Mouse (Mus musculus) embryo, embryonic 10 days (tissue): ENCODE data around the gene Mkrn3.

ENCODE experiments used
- DNase-seq: peaks from one replicate; pipeline ENCODE4 v3.0.0-alpha.2; 2015; ENCODE audit warnings: low spot score

The Mkrn3 gene

DNA sequence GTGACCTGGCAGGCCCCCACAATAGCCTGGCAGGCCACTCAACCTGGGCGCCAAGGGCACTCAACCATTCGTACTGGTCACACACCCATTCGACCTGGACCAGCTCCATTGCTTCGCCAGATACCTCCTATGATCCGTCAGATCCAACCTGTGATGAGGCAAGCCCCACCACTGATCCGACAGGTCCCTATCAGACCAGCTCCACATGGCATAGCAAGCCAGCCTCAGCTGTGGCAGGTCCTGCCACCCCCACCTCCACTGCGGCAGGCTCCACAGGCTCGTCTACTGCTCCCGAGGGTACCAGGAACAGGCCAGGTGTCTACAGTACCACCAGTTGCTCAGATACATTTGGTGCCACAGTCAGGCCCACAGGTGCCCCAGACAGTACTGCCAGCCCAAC, 41.4 kb downstream of the Mkrn3 start:
- DNase-seq, result no peak

DNA sequence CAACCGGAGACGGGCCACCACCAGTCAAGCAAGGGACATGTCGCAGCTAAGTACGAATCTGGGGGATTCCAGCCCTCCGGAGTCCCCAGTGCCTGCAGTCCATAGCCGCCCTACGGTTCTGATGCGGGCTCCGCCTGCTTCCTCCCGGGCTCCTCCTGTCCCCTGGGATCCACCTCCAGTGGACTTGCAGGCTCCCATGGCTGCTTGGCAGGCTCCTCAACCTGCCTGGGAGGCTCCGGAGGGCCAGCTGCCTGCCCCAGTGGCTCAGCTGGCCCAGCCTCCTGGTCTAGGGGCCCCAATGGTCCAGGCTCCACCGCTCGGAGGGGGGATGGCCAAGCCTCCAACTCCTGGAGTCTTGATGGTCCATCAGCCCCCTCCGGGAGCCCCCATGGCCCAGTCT, 42.6 kb downstream of the Mkrn3 start:
- DNase-seq, result no peak

DNA sequence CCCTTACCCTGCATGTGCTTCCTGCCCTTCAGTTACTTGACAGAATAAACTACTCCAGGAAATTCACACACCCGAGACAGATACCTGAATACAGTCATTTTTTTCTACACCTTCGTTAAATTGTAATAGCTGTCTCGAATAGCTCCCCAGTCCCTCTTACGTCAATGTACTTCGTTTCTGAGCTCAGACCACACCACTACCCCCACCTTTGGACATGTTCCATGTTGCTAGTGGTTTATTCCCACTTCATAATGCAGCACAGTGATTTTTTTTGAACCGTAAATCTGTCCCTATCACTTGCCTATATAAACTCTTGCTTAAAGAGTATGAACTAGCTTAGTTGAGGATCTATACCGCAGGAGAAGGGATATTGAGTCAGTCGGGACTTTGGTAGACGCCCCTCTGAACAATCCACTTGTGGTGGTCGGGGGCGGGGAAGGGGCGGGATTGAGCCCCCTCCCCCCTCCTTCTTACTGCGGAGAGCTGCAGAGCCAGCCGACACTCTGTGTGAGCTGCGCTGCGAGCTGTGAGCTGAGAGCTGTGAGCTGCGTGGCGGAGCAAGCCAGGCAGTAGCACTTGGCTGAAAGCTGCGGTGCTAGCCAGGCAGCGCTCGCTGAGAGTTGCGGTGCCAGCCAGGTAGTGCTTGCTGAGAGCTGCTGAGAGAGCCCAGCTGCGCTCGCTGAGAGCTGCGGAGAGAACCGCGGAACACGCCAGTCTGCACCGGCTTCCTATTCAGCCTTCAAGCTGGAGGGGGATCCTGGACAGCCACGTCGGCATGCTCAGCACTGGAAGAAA, 43.2 kb downstream of the Mkrn3 start, which contains the start of gene Magel2:
Gene Magel2, plus strand, starts transcription at position 501 of the 795 bp plus-strand sequence.
- peak; percentile 76 for DNase-seq

DNA sequence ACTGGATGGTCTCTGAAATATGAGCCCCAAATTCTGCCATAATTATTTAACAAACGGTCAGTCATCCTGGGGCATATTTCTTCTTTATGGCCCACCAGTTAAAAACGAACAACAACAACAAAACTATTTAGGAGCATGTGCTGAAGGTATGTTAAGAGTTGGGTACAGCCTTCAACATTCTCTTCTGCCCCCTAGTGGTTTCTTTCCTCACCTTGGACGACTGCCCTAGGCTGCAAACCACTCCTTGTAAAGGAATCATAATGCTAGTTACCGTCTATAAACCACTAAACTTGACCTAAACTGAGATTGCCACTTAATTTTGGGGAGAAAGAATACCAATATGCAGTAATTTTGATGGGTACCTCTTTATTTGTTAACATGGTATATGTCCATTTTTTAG, 44.3 kb downstream of the Mkrn3 start:
- peak; percentile 54 for DNase-seq
